Comparison of ENCODE assay signal across 8 mouse cellular contexts in the genomic region with DNA sequence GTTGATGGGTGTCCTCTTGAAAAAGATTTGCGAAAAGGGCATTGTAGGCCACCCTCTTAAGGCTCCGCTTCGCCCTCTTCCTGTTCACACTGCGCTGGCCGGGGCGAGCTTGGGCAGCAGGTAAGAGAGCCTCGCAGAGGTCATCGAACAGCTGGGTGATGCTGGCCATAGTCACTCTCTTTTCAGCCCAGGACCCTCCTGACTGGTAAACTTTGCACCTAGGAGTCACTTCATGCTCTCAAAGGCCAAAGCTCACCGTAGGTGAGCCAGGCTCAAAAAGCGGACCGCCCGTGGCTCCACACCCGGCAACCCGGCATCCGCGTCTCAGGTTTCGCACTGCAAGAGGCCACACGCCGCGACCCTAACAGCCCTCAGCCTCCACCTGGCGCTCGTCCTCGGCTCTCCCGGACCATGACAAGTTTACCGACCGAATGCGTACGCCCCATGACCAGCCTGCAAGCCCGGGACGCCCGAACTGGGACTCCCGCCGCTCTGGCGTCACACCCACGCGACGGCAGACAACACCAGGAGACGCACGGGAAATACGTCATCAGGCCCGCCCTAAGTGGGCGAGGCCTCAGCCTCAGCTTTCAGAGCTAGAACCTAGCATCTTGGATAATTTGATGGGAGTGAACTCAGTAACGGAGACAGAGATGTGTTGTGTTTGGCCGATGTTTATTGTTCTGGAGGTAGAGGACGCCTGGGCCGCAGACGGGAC. TPM values are rescaled to one million over a fixed set of nuclear protein-coding genes. Genes with fewer than 3 reads are reported as not detected.
DNase-seq lines count a peak whose midpoint lies in the region; ATAC-seq and TF ChIP-seq lines count a peak whose summit lies in the region.

Tubgcp6 (minus strand) TSS at position 464 of the 718 bp plus-strand sequence.

- peaks cover 10% of the 10 kb centered on the region for H3K4me1 ChIP-seq in bone marrow macrophage, adult 2 months (ENCODE audit: control insufficient read depth, insufficient read depth, low read length)
- peaks cover 8% of the 10 kb centered on the region for H3K4me1 ChIP-seq in embryonic fibroblast, embryonic 13.5 days (ENCODE audit: control insufficient read depth, insufficient read depth, low read length)
- H3K4me1 ChIP-seq in heart, embryonic 10.5 days = peaks cover 40% of the 10 kb centered on the region
- peaks cover 43% of the 10 kb centered on the region for H3K4me1 ChIP-seq in kidney, embryonic 15.5 days

- H3K9ac ChIP-seq in kidney, embryonic 15.5 days = peak within 1 kb of the TSS; percentile 76

- H3K4me3 ChIP-seq in bone marrow macrophage, adult 2 months (ENCODE audit: insufficient read depth, low read length) = peak within 1 kb of the TSS; percentile 76
- H3K4me3 ChIP-seq in embryonic fibroblast, embryonic 13.5 days (ENCODE audit: insufficient read depth, low read length) = peak within 1 kb of the TSS; percentile 87
- H3K4me3 ChIP-seq in heart, embryonic 10.5 days = peak within 1 kb of the TSS; percentile 89
- peak within 1 kb of the TSS; percentile 65 for H3K4me3 ChIP-seq in kidney, embryonic 15.5 days (replicated peaks)

- DNase-seq in A20 (ENCODE audit: low read depth, low spot score) = peak; percentile 96
- peak; percentile 97 for DNase-seq in heart, embryonic 10.5 days (ENCODE audit: low spot score)
- DNase-seq in liver = peak; percentile 93
- DNase-seq in spleen, postnatal 4 days (ENCODE audit: low spot score in 2 of 2) = peak; percentile 93 to 96

- TF ChIP-seq POLR2A in bone marrow macrophage, adult 2 months (IDR thresholded peaks at IDR 0.05; ENCODE audit: borderline replicate concordance, low read depth, low read length) = 0 out of 2 replicates have a peak, but pooled peaks have one; percentile 60
- peak; percentile 78 for TF ChIP-seq POLR2A in embryonic fibroblast, embryonic 13.5 days (IDR thresholded peaks at IDR 0.05; ENCODE audit: low read depth, low read length)

- under 1% methylated on average over 47 of the region's 47 CpGs for WGBS in heart, embryonic 10.5 days
- WGBS in kidney, embryonic 15.5 days = under 1% methylated on average over 47 of the region's 47 CpGs

- no peak within 1 kb of the TSS for H3K27ac ChIP-seq in bone marrow macrophage, adult 2 months (ENCODE audit: insufficient read depth, low read depth, low read length)
- H3K27ac ChIP-seq in embryonic fibroblast, embryonic 13.5 days (ENCODE audit: insufficient read depth, low read length) = no peak within 1 kb of the TSS
- H3K27ac ChIP-seq in heart, embryonic 10.5 days = peak within 1 kb of the TSS; percentile 92
- H3K27ac ChIP-seq in kidney, embryonic 15.5 days = peak within 1 kb of the TSS; percentile 80

- ATAC-seq in kidney, embryonic 15.5 days (replicated peaks; ENCODE audit: low FRiP score) = peak; percentile 80
- peak; percentile 88 for ATAC-seq in monocyte, adult 5-6 weeks (replicated peaks; ENCODE audit: insufficient number of reproducible peaks, low FRiP score, low TSS enrichment, poor library complexity, severe bottlenecking)

- no peak for TF ChIP-seq CTCF in bone marrow macrophage, adult 2 months (IDR thresholded peaks at IDR 0.05; ENCODE audit: low read depth, low read length)
- no peak for TF ChIP-seq CTCF in embryonic fibroblast, embryonic 13.5 days (IDR thresholded peaks at IDR 0.05; ENCODE audit: borderline replicate concordance, insufficient read depth, low read length)

- H3K9me3 ChIP-seq in heart, embryonic 10.5 days = no peaks in the 10 kb centered on the region
- no peaks in the 10 kb centered on the region for H3K9me3 ChIP-seq in kidney, embryonic 15.5 days (replicated peaks)

- peaks cover 37% of the 10 kb centered on the region for H3K36me3 ChIP-seq in heart, embryonic 10.5 days
- H3K36me3 ChIP-seq in kidney, embryonic 15.5 days = peaks cover 33% of the 10 kb centered on the region

- H3K4me2 ChIP-seq in kidney, embryonic 15.5 days = peak within 1 kb of the TSS; percentile 90

- no peaks in the 10 kb centered on the region for H3K27me3 ChIP-seq in heart, embryonic 10.5 days (ENCODE audit: insufficient read depth, poor library complexity, severe bottlenecking)
- H3K27me3 ChIP-seq in kidney, embryonic 15.5 days = no peaks in the 10 kb centered on the region

RNA-seq across cellular contexts. Expression of gene Tubgcp6, which starts in this region (rescaled TPM):
- 10.4 and 15.4 TPM in 2 replicates for polyA plus RNA-seq in bone marrow macrophage, adult 2 months (2012; ENCODE audit: insufficient read depth, insufficient read length, missing spikeins)
- polyA plus RNA-seq in embryonic fibroblast, embryonic 13.5 days (2011; ENCODE audit: insufficient read length, low read depth, missing spikeins) = 13.5 and 14.2 TPM in 2 replicates
- polyA plus RNA-seq in heart, embryonic 10.5 days (2016; fragmentation: Nextera tagmentation; extraction: Ambion mirVana) = 15.4 and 17.1 TPM in 2 replicates
- 13.8 and 16.0 TPM in 2 replicates for polyA plus RNA-seq in kidney, embryonic 15.5 days (2015; fragmentation: Nextera tagmentation; extraction: Ambion mirVana)
- total RNA-seq in monocyte, adult 5-6 weeks (2017) = 11.0 to 27.3 TPM (median 26.4 TPM) in 3 replicates

Comparison
In these comparisons a context has a peak if more than half of its experiments do, and no peak if none do; other contexts are left out.
1. H3K27ac ChIP-seq: peak in heart, embryonic 10.5 days (single experiment) and kidney, embryonic 15.5 days (single experiment); none in bone marrow macrophage, adult 2 months (single experiment) and embryonic fibroblast, embryonic 13.5 days (single experiment).
2. Peak in every context shown above with its lines, with median percentiles within 50 percentile points of each other: DNase-seq and H3K4me3 ChIP-seq.